ENCODE assay signal across 42 mouse cellular contexts in the genomic region with DNA sequence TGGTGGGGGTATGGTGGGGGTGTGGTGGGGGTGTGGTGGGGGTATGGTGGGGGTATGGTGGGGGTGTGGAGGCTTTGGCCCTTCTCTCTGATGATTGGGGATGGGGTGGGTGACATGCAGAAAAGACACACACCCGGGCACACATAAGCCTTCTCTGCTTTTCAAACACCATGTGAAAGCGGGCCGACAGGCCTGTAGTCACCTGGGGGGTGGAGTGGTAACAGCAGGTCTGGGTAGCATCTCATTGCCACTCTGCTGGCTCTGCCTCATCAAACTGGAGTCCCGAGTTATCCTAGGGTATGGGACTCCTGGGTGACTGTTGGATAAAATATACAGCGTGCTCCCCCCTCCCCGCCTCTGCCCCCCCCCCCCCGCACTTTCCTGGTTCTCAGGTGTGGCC. TPM values are rescaled to one million over a fixed set of nuclear protein-coding genes. Genes with fewer than 3 reads are reported as not detected.
"Had no signal": no experiment of that assay in that cellular context is flagged by ENCODE, and none has a peak within 500 bp of the region (broad histone marks: within the 10 kb centered on the region; RNA-seq: fewer than 3 reads in every experiment).

No protein-coding gene starts in this region.

- H3K9me3 ChIP-seq: limb, embryonic 10.5 days; limb, embryonic 12.5 days; limb, embryonic 13.5 days; limb, embryonic 15.5 days; liver, embryonic 12.5 days; liver, embryonic 13.5 days; liver, embryonic 15.5 days; lung, embryonic 15.5 days; megakaryocyte, embryonic 14.5 days; midbrain, embryonic 10.5 days; midbrain, embryonic 12.5 days; midbrain, embryonic 13.5 days; midbrain, embryonic 15.5 days; neural tube, embryonic 12.5 days had no signal

- ATAC-seq: liver, embryonic 12.5 days; liver, postnatal 0 days; lung, postnatal 0 days; midbrain, embryonic 13.5 days; midbrain, embryonic 15.5 days; midbrain, embryonic 16.5 days had no signal

- H3K4me2 ChIP-seq: limb, embryonic 12.5 days; limb, embryonic 13.5 days; limb, embryonic 15.5 days; liver, embryonic 11.5 days; liver, embryonic 12.5 days; liver, embryonic 13.5 days; liver, embryonic 15.5 days; lung, embryonic 14.5 days; lung, embryonic 15.5 days; midbrain, embryonic 11.5 days; midbrain, embryonic 12.5 days; midbrain, embryonic 13.5 days; midbrain, embryonic 15.5 days; neural tube, embryonic 12.5 days had no signal

- H3K36me3 ChIP-seq: limb, embryonic 10.5 days; limb, embryonic 12.5 days; limb, embryonic 13.5 days; limb, embryonic 15.5 days; liver, embryonic 12.5 days; liver, embryonic 13.5 days; liver, embryonic 15.5 days; lung, embryonic 15.5 days; midbrain, embryonic 10.5 days; midbrain, embryonic 12.5 days; midbrain, embryonic 15.5 days; neural tube, embryonic 12.5 days had no signal

- H3K4me3 ChIP-seq: limb, embryonic 10.5 days; limb, embryonic 12.5 days; limb, embryonic 13.5 days; limb, embryonic 15.5 days; liver, embryonic 12.5 days; liver, embryonic 13.5 days; liver, embryonic 15.5 days; lung, embryonic 15.5 days; megakaryocyte, embryonic 14.5 days; midbrain, embryonic 10.5 days; midbrain, embryonic 12.5 days; midbrain, embryonic 13.5 days; midbrain, embryonic 15.5 days; myocyte; neural tube, embryonic 12.5 days had no signal

- H3K9ac ChIP-seq: limb, embryonic 12.5 days; limb, embryonic 13.5 days; limb, embryonic 15.5 days; liver, embryonic 12.5 days; liver, embryonic 13.5 days; liver, embryonic 14.5 days; liver, embryonic 15.5 days; liver, postnatal 0 days; lung, embryonic 14.5 days; lung, embryonic 15.5 days; midbrain, embryonic 15.5 days had no signal

- H3K27me3 ChIP-seq: midbrain, embryonic 15.5 days had no signal

- H3K4me1 ChIP-seq: liver, embryonic 13.5 days; liver, embryonic 15.5 days had no signal

- DNase-seq: left cerebral cortex, postnatal 4 days; liver; liver, embryonic 13.5 days; liver, postnatal 0 days; lung, adult 18-20 months; lung, adult 2 months; lung, embryonic 14.5 days; lung, postnatal 10 days; lung, postnatal 14 days; lung, postnatal 36 days; lung, postnatal 4 days; midbrain, embryonic 14.5 days had no signal

- H3K27ac ChIP-seq: limb, embryonic 10.5 days; limb, embryonic 12.5 days; limb, embryonic 13.5 days; limb, embryonic 15.5 days; liver, embryonic 12.5 days; liver, embryonic 13.5 days; liver, embryonic 14.5 days; liver, embryonic 15.5 days; lung, embryonic 15.5 days; macrophage; midbrain, embryonic 12.5 days; midbrain, embryonic 15.5 days; neural tube, embryonic 12.5 days had no signal

RNA-seq across cellular contexts. Expression of gene Slc22a12, which starts 48.8 kb away (rescaled TPM):
- total RNA-seq: liver, adult 2 months; megakaryocyte progenitor cell, adult 5-6 weeks; megakaryocyte, adult 5-6 weeks; megakaryocyte-erythroid progenitor cell, adult 5-6 weeks; monocyte, adult 5-6 weeks had no signal
- polyA plus RNA-seq: limb, embryonic 10.5 days; limb, embryonic 11.5 days; limb, embryonic 12.5 days; limb, embryonic 13.5 days; limb, embryonic 14.5 days; limb, embryonic 15.5 days; liver, adult 2 months; liver, embryonic 11.5 days; liver, embryonic 12.5 days; liver, embryonic 13.5 days; liver, embryonic 14.5 days; liver, embryonic 15.5 days; liver, embryonic 16.5 days; liver, postnatal 0 days; lung, embryonic 14.5 days; lung, embryonic 16.5 days; macrophage; midbrain, embryonic 10.5 days; midbrain, embryonic 11.5 days; midbrain, embryonic 12.5 days; midbrain, embryonic 13.5 days; midbrain, embryonic 14.5 days; myocyte; neural tube, embryonic 11.5 days; neural tube, embryonic 12.5 days had no signal
